Mouse (Mus musculus) cerebellum, postnatal 25 days (tissue): ENCODE measurements around the gene Iqschfp.

Source experiments
- DNase-seq, 2 experiments: peaks; one replicate each; pipeline ENCODE4 v3.0.0; 2021; ENCODE audit warnings: mixed read lengths in 2 of 2

The Iqschfp gene

DNA sequence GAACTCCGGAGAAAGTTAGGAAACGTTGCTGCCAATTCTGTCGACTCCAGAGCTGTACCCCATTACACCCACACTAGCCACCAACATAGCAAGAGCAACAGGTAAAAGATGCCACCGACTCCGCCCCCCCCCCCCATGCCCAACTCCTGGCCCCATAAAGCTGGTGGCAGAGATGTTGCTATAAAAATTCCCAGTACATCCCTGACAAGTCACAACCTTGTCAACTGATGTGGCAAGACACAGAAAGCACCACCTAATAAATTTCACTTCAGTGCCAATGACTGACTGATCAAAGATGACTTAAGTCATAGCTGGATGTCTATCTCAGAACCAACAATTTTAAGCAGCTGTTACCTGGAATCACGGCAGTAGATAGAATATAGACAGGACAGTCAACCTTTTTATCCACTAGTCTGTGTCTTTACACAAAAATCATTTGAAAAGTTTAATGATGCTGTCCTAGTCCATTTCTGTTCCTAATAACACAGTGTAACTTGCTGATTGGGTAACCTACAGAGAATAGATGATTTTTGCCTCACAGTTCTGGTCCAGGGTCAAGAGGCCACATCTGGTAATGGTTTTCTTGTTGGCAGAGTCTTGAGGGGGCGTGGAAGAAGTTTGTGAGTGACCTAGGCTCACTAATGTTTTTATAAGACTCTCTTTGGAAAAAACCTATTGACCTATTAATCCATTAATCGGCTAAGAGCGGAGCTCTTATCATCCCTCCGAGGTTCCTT is 561.9 kb downstream of the Iqschfp start:
- no peak for DNase-seq

DNA sequence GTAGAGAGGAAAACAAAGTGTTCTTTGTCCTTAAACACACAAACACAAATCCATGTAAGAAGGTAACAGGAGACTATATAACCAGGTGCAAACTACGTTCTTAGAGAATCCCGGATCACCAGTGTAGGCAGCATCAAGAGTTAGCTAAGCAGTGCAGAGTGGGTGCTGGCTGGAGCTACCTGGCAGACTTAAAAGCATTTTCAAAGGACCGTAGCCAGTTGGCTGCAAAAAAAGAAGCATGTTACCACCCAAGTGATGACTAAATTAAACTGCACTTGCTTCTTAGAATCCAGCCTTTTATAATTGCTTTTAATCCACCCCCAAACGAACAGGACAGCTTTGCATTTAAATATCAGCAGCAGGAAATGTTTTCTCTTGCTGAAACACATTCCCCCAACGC is 574.6 kb downstream of the Iqschfp start:
- DNase-seq = no peak

DNA sequence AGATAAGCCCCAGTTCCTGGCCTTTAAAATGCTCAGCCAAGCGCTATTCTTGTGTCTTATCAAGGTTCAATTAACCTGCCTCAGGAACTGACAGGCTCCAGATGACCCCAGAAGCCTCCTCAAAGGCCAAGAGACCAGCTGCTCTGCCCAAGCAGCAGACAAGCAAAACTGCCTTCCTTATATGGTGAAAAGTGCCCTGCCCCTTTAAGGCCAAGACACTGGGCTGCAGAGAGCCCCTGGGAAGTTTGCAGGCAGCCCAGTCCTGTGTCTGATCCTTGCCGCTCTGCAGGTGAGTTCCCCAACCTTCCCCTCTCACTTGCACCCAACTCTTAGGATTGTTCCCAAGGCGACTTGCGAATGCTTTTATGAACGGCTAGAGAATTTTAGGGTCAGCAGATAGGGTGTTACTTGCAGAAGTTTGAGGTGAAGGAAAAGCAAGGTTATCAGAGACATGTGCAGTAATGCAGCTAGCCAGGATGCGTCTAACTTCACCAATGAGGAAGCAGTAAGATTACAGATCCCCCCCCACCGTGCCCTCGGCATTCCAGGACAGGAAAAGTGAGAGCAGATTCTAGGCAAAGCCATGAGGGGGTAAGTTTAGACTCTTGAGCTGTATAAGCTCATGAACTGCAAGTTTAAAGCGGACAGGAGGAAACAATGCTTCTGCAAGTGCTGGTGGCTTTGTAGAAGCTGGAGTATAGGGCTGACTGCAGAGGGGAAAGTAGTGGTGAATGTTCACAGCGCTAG is 576.1 kb downstream of the Iqschfp start:
- DNase-seq = no peak

DNA sequence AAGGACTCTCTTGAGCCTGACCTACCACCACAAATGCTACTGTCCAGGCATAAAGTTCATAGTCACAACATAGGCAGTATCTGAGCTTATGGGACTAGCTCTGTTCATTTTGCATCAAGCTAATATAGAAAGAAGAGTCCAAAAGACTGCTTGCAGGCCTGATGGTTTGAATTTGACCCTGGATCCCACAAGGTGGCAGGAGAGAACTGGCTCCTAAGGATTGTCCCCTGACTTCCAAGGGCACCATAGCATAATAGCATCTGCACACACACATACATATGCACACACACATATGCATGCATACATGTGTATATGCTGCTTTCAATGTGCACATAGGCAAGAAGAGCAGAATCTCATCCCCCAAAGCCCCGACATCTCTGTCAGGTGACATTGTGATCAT is 577.6 kb downstream of the Iqschfp start:
- DNase-seq = no peak

DNA sequence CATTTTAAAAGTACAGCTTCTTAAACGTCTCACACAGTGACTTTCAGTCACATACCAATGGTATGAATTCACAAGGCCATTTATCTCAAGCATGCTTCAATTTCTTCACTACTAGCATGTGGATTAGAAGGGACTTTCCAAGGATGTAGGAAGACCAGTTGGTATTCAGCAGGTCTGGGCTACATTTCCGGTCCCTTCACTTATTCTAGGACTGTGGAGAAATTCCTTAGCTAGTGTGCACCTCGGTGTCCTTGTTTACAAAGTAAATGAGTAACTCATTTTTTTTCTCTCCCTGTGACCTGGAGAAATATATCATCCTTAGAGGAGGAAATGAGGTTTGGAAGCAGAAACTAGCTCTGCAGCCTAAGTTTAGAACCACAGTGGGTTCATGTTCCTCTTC is 578.0 kb downstream of the Iqschfp start:
- DNase-seq = no peak

DNA sequence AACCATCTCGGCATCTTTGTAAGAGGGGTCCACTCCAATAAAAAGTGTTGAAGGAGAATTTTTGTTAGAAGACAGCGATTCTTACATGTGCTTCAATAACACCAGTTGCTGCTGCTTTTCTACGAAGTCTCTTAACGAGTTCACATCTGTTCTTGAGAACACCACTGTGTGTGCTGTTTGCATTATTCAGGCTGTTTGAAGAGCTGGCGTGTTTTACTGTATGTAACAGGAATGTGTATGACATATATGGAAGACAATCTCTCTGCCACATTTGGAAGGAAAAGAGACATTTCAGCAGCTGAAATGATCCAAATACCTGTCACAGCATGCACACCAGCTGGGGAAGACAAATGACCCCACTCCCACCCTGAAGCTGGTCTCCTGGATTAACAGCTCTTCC is 578.6 kb downstream of the Iqschfp start:
- DNase-seq = no peak

DNA sequence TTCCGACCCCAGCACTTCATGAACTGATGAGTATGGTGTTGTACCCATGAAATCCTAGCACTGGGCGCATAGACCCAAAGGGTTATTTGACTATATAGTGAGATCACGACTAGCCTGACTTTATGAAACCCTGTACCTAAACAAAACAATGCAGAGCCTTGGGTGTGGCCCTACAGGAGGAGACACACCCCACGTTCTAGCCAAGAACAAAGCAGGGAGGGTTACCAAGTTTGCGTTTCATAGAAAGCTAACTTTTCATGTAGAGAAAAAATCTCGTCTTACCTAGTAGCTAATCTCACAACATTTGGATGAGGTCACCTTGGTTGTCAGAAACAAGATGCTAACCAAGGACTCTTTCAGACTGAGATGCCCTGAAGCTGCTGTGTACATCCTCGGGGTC is 584.3 kb downstream of the Iqschfp start:
- DNase-seq = no peak

DNA sequence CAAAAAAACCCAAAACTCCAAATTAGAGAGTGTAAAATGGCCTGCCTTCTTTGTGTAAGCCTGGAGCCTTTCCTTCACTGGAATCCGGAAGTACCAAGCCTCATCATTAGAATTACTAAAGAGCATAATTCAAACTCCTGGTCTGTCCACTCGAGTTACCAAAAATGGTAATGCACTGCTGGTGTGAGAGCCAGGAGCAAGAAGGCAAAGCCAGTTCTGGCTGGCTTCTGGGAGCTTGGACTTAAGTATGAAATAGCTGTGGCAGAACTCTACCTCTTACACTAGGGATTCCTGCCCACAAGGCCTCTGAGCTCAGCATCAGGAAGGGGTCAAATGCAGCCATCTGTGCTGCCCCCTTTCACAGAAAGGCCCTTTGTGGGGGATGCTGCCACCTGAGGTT is 585.4 kb downstream of the Iqschfp start:
- no peak for DNase-seq

DNA sequence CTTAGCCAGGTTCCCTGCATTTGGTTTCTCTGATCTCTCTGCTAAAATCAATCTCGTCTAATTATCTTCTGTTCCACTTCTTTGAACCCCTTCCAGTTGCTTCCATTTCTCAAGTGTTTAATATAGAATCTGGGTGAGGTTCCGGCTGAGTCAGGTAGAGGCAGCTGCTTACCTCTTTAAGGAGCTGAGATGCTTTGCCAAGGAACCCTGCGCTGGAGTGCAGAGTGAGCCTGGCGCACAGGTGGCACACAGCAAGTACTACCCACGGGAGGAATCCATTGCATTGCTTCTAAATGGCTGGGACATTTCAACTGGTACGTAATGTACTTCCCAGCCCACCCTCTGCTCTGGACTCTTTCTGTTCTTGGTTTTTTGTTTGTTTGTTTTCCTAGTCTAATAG is 587.2 kb downstream of the Iqschfp start:
- DNase-seq = peak; percentile 27 to 47

DNA sequence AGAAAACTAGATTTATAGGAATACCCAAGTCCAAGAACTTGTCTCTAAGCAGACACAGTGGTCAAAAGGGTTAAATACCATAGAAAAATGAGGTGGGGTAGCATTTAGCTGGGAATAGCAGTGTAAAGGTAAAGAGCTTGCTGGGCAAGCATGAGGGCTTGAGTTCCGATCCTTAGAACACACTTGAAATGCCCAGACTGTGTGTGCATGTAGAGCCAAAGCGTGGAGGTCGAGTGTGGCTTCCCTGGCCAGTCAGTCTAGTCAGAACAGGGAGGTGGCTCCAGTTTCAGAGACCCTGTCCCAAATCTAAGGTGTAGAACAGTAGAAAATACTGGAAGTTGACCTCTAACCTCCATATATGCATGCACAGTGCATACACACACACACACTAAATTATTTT is 591.5 kb downstream of the Iqschfp start:
- no peak for DNase-seq

DNA sequence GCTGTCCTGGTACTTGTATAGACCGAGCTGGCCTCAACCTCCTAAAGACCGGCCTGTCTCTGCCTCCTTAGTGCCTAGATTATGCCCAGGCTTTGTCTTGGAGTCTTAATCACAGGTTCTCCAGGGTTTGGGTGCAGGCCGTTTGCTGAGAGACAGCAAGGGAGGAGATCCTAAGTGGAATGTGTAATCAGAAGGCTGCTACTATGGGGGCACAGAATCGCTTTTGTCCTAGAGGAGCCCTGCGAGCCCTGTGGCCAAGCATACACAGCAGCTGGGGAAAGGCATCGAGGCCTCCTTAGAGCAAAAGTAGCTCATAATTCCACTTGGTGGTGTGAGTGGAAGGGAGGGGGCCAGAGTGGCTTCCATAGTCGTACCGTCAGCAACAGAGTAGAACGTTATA is 592.0 kb downstream of the Iqschfp start:
- DNase-seq = no peak

DNA sequence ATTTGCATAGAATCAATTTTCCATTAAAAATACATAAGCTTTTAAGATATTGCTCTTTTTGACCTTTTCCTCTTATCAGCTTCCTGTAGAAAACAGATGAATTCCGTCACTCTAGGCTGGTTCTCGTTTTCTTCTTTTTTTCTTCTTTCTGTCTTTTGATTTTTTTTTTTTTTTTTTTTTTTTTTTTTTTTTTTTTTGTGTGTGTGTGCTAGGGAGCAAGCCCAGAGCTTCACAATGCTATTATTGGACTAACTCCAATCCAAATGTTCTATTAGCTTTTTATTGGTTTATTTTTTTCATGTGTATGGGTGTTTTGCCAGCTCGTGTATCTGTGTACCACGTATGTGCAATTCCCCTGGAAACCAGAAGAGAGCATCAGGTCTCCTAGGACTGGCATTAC is 592.5 kb downstream of the Iqschfp start:
- no peak for DNase-seq

DNA sequence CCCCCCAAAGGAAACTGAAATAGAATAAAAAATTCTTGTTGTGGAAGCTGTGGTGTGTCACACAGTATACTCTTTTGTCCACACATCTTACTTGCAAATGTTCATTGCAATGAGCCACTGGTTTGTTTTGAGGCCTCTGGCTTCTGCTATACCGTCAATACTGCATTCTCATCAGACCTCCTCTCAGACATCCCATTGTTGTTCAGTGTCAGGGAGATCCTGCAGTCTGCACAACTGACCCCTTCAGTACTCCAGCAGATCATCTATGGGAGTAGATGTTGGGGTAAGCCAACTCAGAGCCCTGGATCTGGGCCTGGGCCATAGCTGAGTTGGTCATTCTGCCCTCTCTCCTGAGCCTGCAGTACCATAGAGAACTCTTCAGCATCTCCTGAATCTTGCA is 595.6 kb downstream of the Iqschfp start:
- DNase-seq = no peak

DNA sequence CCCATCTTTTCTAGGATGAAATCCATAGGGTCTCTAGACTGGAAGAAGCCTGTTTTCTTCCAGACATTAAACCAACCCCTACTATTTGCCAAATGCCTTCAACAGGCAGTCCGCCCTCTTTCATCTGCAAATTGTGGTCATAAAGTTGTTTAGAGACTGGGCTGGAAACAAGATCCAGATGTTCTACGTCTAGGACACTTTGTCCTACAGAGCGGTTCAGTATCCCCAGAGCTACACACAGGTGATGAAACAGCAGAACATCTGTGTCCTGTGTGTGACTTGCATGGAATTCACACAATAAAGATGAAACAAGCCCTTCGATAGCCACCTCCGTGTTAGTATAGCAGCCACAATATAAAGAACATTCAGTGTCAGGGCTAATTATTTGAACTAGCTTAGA is 596.3 kb downstream of the Iqschfp start:
- no peak for DNase-seq

DNA sequence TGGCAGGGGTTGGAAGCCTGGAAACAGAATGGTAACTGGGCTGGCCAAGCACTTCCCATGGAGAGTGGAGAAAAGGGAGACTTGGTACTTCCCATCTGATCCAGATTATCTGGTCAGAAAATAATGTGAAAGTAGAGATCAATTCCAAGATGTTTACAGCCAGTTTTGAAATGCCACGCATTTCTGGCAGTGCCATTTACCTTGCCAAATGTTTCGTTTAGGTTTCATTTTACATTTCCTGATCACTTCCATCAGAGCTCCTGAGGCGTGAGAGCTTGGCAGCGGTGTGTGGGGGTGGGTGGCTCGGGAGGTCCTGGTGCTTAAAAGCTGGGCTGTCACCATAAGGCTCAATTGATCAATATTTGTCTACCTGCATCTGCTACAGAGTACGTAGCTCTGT is 599.5 kb downstream of the Iqschfp start:
- no peak for DNase-seq

DNA sequence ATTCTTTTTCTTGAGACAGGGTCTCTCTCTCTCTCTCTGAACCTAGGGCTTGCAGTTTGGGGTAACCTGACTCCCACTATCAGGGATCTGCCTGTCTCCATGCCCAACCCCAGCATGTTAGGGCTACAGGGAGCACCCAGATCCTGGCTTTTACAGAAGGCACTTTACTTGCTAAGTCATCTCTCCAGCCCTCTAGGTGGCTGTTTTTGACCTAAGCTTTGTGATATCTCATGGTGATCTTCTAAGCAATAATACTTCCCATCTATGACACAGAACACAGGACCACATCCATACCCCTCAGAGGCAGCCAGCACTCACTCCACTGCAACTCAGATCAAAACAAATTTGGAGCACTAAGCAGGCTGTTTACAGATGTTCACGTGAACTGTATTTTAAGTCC is 600.0 kb downstream of the Iqschfp start:
- no peak for DNase-seq

DNA sequence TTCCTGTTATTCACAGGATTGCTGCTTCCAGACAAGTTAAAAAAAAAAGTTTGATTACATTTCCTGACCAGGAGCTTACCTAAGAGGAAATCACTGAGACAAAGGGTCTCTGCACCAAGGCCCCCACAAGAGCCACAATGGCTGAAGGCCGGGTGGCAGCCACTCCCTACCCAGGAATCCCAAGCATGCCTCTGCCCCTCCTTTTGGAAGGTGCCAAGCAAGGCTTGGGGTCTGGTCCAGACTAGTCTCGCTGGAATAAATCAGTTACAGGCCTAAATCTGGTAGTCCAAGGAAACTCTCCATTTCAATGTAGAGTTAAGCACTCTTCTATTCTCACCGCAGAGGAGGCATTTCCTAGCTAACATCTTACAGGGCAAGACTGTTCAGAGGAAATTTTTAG is 600.5 kb downstream of the Iqschfp start:
- no peak for DNase-seq

DNA sequence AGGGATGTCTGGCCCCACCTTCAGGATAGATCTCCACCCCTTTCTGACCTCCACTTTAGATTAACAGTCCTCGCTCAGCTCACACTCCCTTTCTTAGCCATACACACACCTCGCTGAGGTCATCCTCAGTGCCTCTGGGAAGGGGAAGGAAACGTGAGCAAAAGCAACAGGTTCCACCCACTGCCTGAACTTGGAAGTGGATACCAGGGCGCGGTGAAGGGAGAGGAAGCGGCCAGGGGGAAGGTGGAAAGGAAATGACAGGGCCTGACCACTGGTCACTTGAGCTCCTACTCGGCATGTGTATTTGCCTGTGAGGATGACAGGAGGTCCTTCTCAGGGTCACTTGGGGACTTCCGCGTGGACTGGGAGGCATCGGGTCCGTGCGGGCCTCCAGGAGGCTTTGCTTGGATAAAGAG is 601.1 kb downstream of the Iqschfp start:
- DNase-seq = no peak

DNA sequence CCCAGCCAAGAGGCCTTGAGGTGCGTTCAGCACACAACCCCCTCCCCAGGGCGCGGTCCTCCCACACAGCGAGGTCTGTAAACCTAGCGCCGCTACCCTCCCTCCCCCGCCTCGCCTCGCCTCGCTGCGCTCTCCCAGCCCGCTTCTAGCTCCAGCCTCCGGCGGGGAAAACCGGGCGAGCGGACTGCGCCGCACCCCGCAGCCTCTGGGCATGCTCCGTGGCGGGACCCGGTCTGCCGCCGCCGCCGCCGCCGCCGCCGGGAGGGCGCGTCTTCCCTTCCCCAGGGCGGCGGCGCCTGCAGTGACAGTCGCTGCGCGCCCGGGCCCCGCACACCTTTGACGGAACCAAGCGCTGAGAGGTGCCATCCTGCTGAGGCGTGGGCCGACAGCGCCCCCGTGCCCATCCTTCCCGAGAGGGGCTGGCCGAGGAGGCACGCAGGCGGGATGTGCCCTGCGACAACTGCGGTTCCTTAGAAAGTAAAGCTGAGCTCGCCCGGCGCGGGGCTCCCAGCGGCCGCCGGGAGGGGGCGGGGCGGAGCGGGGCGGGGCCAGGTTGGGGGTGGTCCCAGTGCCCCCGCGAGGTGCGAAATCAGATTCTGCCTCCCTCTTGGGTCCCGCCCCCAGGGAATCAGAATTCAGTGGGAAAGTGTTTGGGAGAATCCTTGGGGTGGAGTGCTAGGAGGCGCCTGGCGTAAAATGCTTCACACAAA is 601.7 kb downstream of the Iqschfp start:
- DNase-seq = peak; percentile 72 to 76

DNA sequence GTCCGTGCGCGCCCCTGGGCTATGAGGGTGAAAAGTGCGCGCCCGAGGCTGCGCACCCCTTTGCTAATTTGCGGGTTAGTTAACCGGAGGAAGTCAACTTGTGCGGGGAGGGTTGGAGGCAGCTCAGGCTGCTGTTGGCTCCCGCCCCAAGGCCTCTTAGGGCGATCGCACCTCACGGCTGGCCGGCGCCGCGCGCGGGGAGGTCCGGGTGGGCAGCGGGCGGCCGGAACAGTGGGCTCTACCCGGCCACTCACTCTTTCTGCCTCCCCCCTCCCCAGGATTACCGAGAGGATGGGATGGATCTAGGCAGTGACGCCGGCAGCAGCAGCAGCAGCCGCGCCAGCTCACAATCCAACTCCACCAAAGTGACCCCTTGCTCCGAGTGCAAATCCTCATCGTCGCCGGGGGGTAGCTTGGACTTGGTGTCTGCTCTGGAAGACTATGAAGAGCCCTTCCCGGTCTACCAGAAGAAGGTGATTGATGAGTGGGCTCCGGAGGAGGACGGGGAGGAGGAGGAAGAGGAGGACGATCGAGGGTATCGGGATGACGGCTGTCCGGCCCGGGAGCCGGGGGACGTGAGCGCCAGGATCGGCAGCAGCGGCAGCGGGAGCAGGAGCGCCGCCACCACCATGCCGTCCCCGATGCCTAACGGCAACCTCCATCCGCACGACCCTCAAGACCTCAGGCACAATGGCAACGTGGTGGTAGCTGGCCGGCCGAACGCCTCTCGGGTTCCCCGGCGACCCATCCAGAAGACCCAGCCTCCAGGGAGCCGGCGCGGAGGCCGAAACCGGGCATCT is 602.5 kb downstream of the Iqschfp start:
- DNase-seq = peak; percentile 45 to 48

DNA sequence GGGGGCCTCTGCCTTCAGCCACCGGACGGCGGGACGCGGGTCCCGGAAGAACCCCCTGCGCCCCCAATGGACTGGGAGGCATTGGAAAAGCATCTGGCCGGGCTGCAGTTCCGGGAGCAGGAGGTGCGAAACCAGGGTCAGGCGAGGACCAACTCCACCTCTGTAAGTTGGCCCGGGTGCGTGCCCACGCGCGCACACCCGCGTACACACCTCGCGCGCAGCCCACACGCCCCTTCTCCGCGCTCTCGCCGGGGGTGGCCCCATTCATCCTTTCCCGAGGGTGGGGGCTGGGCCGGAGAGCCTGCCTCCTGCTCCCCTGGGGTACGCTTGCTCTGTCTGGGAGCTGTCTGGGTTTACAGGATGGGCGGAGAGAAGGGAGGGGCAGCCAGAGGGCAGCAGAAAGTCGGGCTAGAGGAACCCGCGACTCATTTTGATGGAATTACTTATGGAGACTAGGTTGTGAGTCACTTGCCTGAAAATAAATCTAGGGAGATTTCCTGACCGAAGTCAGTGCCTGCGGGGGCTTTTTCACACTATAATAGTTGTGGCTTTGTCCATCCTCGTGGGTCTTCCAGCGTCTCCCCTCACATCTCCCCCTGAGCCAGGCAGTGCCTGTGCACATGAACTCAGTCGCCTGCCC is 603.2 kb downstream of the Iqschfp start:
- peak; percentile 43 to 50 for DNase-seq

DNA sequence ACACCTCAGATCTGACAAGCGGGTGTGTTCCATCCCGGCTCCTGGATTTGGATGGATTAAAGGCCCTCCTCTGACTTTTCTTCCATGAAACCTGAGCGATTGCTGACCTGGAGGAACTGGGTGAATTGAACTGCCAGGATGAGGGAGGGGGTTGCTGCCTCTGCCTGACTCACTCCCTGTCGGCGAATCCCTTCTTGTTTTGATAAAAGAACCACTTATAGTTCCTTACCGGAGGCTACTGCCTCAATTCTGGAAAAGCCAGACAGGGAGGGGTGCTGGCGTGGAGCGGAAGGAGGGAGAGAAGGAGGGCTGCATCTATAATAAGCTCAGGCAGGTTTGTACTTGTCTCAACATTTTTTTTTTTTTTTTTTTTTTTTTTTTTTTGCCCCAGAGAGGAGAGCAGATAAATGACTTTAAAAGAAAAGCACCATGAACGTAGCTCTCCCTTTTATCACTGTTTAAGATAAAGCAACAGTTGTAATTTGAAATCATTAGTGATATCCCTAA is 603.8 kb downstream of the Iqschfp start:
- DNase-seq = peak in 1 of 2 experiments; percentile 21
